ENCODE assay signal across 9 mouse cellular contexts in the genomic region with DNA sequence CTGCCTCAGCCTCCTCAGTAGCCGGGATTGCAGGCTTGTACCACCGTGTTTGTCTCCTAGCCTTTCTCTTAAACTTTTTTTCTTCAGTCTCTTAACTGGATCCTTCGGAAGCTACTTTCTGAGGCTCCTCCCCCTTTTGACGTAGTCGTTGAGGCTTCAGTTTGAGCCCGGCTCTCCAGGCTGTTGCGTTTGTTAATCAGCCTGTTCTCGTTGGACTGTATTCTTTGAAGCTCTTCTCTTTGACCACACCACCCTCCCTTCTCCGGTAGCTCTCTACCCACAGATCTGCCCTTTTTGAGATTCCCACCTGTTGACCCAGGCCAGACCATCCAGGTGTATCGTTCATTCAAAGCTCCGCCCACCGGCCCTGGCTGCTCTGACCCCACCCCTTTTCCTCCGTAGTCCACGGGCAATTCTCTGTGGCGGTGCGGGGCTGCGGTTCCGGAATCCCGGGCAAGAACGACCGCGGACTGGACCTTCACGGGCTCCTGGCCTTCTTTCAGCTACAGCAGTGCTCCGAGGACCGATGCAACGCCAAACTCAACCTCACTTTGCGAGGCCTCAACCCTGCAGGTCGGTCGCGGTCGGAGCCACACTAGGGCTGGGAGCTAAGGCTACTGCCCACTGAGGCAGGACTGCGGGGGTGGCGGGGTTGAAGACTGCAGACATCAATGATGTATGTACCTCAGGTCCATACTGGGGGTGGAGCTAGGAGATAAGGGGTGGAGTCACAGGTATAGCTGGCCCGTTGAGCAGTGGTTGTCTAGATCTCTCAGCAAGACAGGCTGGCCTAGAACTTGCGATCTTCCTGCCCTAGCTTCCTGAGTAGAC. TPM values are rescaled to one million over a fixed set of nuclear protein-coding genes. Genes with fewer than 3 reads are reported as not detected.
A peak's percentile ranks its signal among the peaks of the same experiment; 100 is the strongest.
DNase-seq lines count a peak whose midpoint lies in the region; ATAC-seq and TF ChIP-seq lines count a peak whose summit lies in the region.
"Had no signal": no experiment of that assay in that cellular context is flagged by ENCODE, and none has a peak within 500 bp of the region (broad histone marks: within the 10 kb centered on the region; RNA-seq: fewer than 3 reads in every experiment).

No protein-coding gene starts in this region.

- no peaks in the 10 kb centered on the region for H3K36me3 ChIP-seq in heart, postnatal 0 days (replicated peaks; ENCODE audit: control insufficient read depth, insufficient read depth, low read length)
- H3K36me3 ChIP-seq in hindbrain, embryonic 13.5 days: no peaks in the 10 kb centered on the region
- no peaks in the 10 kb centered on the region for H3K36me3 ChIP-seq in liver, embryonic 14.5 days (replicated peaks; ENCODE audit: control insufficient read depth, insufficient read depth, low read depth)

- no peaks in the 10 kb centered on the region for H3K4me1 ChIP-seq in heart, postnatal 0 days (ENCODE audit: control insufficient read depth, insufficient read depth)
- H3K4me1 ChIP-seq in bone marrow macrophage, adult 2 months (ENCODE audit: control insufficient read depth, insufficient read depth, low read length): no peaks in the 10 kb centered on the region
- peaks cover 21% of the 10 kb centered on the region for H3K4me1 ChIP-seq in hindbrain, embryonic 13.5 days (replicated peaks)
- H3K4me1 ChIP-seq in liver, embryonic 14.5 days (replicated peaks; ENCODE audit: control insufficient read depth in 2 of 2, insufficient read depth in 2 of 2, low read length in 1 of 2): 0 out of 4 replicates have a peak, but pooled peaks cover 0 to 2% of the 10 kb centered on the region in 2 experiments

- ATAC-seq in heart, postnatal 0 days (ENCODE audit: insufficient read depth, low read depth): no peak
- ATAC-seq in hindbrain, embryonic 13.5 days (ENCODE audit: low FRiP score): 0 out of 2 replicates have a peak, but pooled peaks have one; percentile 9
- ATAC-seq in liver, embryonic 14.5 days (ENCODE audit: insufficient read depth): no peak
- ATAC-seq in neutrophil, adult 5-6 weeks (ENCODE audit: extremely low read depth, insufficient number of reproducible peaks, low FRiP score, poor library complexity, severe bottlenecking): 0 out of 2 replicates have a peak, but pooled peaks have one; percentile 34

- peak overlapping the region; percentile 62 for H3K4me2 ChIP-seq in heart, postnatal 0 days (ENCODE audit: low read depth, low read length)
- peak overlapping the region; percentile 58 for H3K4me2 ChIP-seq in hindbrain, embryonic 13.5 days
- H3K4me2 ChIP-seq in liver, embryonic 14.5 days (ENCODE audit: low read depth): peak overlapping the region; percentile 75

- no peaks in the 10 kb centered on the region for H3K9me3 ChIP-seq in heart, postnatal 0 days (replicated peaks; ENCODE audit: control insufficient read depth, low read length)
- no peaks in the 10 kb centered on the region for H3K9me3 ChIP-seq in hindbrain, embryonic 13.5 days
- H3K9me3 ChIP-seq in liver, embryonic 14.5 days (ENCODE audit: control insufficient read depth, low read length): no peaks in the 10 kb centered on the region

- no peak overlapping the region for H3K27ac ChIP-seq in heart, postnatal 0 days (ENCODE audit: low read depth)
- no peak overlapping the region for H3K27ac ChIP-seq in bone marrow macrophage, adult 2 months (ENCODE audit: insufficient read depth, low read depth, low read length)
- no peak overlapping the region for H3K27ac ChIP-seq in hindbrain, embryonic 13.5 days
- H3K27ac ChIP-seq in liver, embryonic 14.5 days: no peak overlapping the region

- no peak for TF ChIP-seq EP300 in heart, postnatal 0 days (IDR thresholded peaks at IDR 0.05; ENCODE audit: low read depth)
- TF ChIP-seq EP300 in liver, embryonic 14.5 days (IDR thresholded peaks at IDR 0.05; ENCODE audit: low read depth): no peak

- intact Hi-C loops in left cerebral cortex, postnatal 4 days (cut with DNase I): no loop called here

- DNase-seq in heart, postnatal 0 days (ENCODE audit: low spot score): no peak
- DNase-seq in heart, postnatal 4 days: no peak
- DNase-seq in liver, embryonic 14.5 days (ENCODE audit: low read depth in 3 of 3, low spot score in 3 of 3): no peak
- DNase-seq in left cerebral cortex, postnatal 4 days: no peak
- DNase-seq in urinary bladder, adult 2 months (ENCODE audit: low spot score): no peak

- H3K4me3 ChIP-seq in heart, postnatal 0 days (ENCODE audit: low read depth, low read length): peak overlapping the region; percentile 20
- H3K4me3 ChIP-seq in bone marrow macrophage, adult 2 months (ENCODE audit: insufficient read depth, low read length): peak overlapping the region; percentile 55
- H3K4me3 ChIP-seq in hindbrain, embryonic 13.5 days: peak overlapping the region; percentile 37
- H3K4me3 ChIP-seq in liver, embryonic 14.5 days (ENCODE audit: insufficient read depth in 1 of 2, low read depth in 2 of 2, low read length in 2 of 2): peak overlapping the region; percentile 42 to 49
- H3K4me3 ChIP-seq: myocyte had no signal

- no peak overlapping the region for H3K9ac ChIP-seq in heart, postnatal 0 days (replicated peaks; ENCODE audit: low read depth, low read length)
- H3K9ac ChIP-seq in hindbrain, embryonic 13.5 days: peak overlapping the region; percentile 60
- H3K9ac ChIP-seq in liver, embryonic 14.5 days (replicated peaks): no peak overlapping the region

- TF ChIP-seq CTCF in heart, postnatal 0 days (IDR thresholded peaks at IDR 0.05; ENCODE audit: low read depth): no peak
- TF ChIP-seq CTCF in bone marrow macrophage, adult 2 months (IDR thresholded peaks at IDR 0.05; ENCODE audit: low read depth, low read length): no peak
- TF ChIP-seq CTCF in liver, embryonic 14.5 days (IDR thresholded peaks at IDR 0.05; ENCODE audit: low read depth): no peak

- no peak for TF ChIP-seq POLR2A in bone marrow macrophage, adult 2 months (IDR thresholded peaks at IDR 0.05; ENCODE audit: borderline replicate concordance, low read depth, low read length)

- peaks cover 66% of the 10 kb centered on the region for H3K27me3 ChIP-seq in heart, postnatal 0 days (ENCODE audit: control insufficient read depth, insufficient read depth, low read length)
- peaks cover 82% of the 10 kb centered on the region for H3K27me3 ChIP-seq in hindbrain, embryonic 13.5 days
- peaks cover 36% of the 10 kb centered on the region for H3K27me3 ChIP-seq in liver, embryonic 14.5 days (ENCODE audit: control insufficient read depth, insufficient read depth, low read length)

- WGBS in heart, postnatal 0 days: 4% methylated on average over 35 of the region's 35 CpGs
- 3% methylated on average over 35 of the region's 35 CpGs for WGBS in hindbrain, embryonic 13.5 days
- 3% methylated on average over 35 of the region's 35 CpGs for WGBS in liver, embryonic 14.5 days (ENCODE audit: insufficient replicate concordance)

RNA-seq across cellular contexts. Expression of a gene that starts 1.9 kb away (rescaled TPM):
- total RNA-seq in heart, postnatal 0 days (2014; rRNA removed; ENCODE audit: low replicate concordance): not detected in 2 replicates
- not detected in 2 replicates for polyA plus RNA-seq in heart, postnatal 0 days (2015; fragmentation: Nextera tagmentation; extraction: Ambion mirVana)
- total RNA-seq in heart, postnatal 4 days (2021): not detected
- not detected in 2 replicates for polyA plus RNA-seq in bone marrow macrophage, adult 2 months (2012; ENCODE audit: insufficient read depth, insufficient read length, missing spikeins)
- not detected in 2 replicates for polyA plus RNA-seq in hindbrain, embryonic 13.5 days (2015; fragmentation: Nextera tagmentation; extraction: Ambion mirVana)
- 0.03 TPM in 1 of 2 replicates, not detected in the other for polyA plus RNA-seq in liver, embryonic 14.5 days (2012; rRNA removed)
- polyA plus RNA-seq in liver, embryonic 14.5 days (2014; fragmentation: Nextera tagmentation; extraction: Ambion mirVana): not detected in 2 replicates
- total RNA-seq in neutrophil, adult 5-6 weeks (2017): not detected in 2 replicates
- under 1 TPM; 0.68 to 0.77 TPM for total RNA-seq in left cerebral cortex, postnatal 4 days (2021)
- polyA plus RNA-seq in urinary bladder, adult 2 months (2012; rRNA removed): 47.0 and 53.2 TPM in 2 replicates
- polyA plus RNA-seq: myocyte had no signal

RNA-seq across cellular contexts. Expression of a gene that starts 27.7 kb away (rescaled TPM):
- total RNA-seq in heart, postnatal 0 days (2014; rRNA removed; ENCODE audit: low replicate concordance): not detected in 2 replicates
- polyA plus RNA-seq in heart, postnatal 0 days (2015; fragmentation: Nextera tagmentation; extraction: Ambion mirVana): not detected in 2 replicates
- under 1 TPM; 0.57 to 0.61 TPM for total RNA-seq in heart, postnatal 4 days (2021)
- 7.2 and 7.6 TPM in 2 replicates for polyA plus RNA-seq in bone marrow macrophage, adult 2 months (2012; ENCODE audit: insufficient read depth, insufficient read length, missing spikeins)
- not detected in 2 replicates for polyA plus RNA-seq in hindbrain, embryonic 13.5 days (2015; fragmentation: Nextera tagmentation; extraction: Ambion mirVana)
- polyA plus RNA-seq in liver, embryonic 14.5 days (2012; rRNA removed): 0.38 and 0.59 TPM in 2 replicates
- polyA plus RNA-seq in liver, embryonic 14.5 days (2014; fragmentation: Nextera tagmentation; extraction: Ambion mirVana): 0.06 and 0.15 TPM in 2 replicates
- 13.7 and 13.9 TPM in 2 replicates for total RNA-seq in neutrophil, adult 5-6 weeks (2017)
- under 1 TPM; 0.48 to 0.72 TPM for total RNA-seq in left cerebral cortex, postnatal 4 days (2021)
- 6.8 and 7.9 TPM in 2 replicates for polyA plus RNA-seq in urinary bladder, adult 2 months (2012; rRNA removed)

RNA-seq across cellular contexts. Expression of a gene that starts 38.2 kb away (rescaled TPM):
- not detected in 2 replicates for total RNA-seq in heart, postnatal 0 days (2014; rRNA removed; ENCODE audit: low replicate concordance)
- not detected in 2 replicates for polyA plus RNA-seq in heart, postnatal 0 days (2015; fragmentation: Nextera tagmentation; extraction: Ambion mirVana)
- not detected for total RNA-seq in heart, postnatal 4 days (2021)
- polyA plus RNA-seq in bone marrow macrophage, adult 2 months (2012; ENCODE audit: insufficient read depth, insufficient read length, missing spikeins): not detected in 2 replicates
- not detected in 2 replicates for polyA plus RNA-seq in hindbrain, embryonic 13.5 days (2015; fragmentation: Nextera tagmentation; extraction: Ambion mirVana)
- polyA plus RNA-seq in liver, embryonic 14.5 days (2012; rRNA removed): not detected in 2 replicates
- not detected in 2 replicates for polyA plus RNA-seq in liver, embryonic 14.5 days (2014; fragmentation: Nextera tagmentation; extraction: Ambion mirVana)
- total RNA-seq in neutrophil, adult 5-6 weeks (2017): not detected in 2 replicates
- total RNA-seq in left cerebral cortex, postnatal 4 days (2021): not detected
- polyA plus RNA-seq in urinary bladder, adult 2 months (2012; rRNA removed): not detected in 2 replicates
- polyA plus RNA-seq: myocyte had no signal

RNA-seq across cellular contexts. Expression of a gene that starts 50.8 kb away (rescaled TPM):
- total RNA-seq in heart, postnatal 0 days (2014; rRNA removed; ENCODE audit: low replicate concordance): 0.04 TPM in 1 of 2 replicates, not detected in the other
- polyA plus RNA-seq in heart, postnatal 0 days (2015; fragmentation: Nextera tagmentation; extraction: Ambion mirVana): 0.58 and 0.67 TPM in 2 replicates
- under 1 TPM; 0.27 to 0.33 TPM for total RNA-seq in heart, postnatal 4 days (2021)
- not detected in 2 replicates for polyA plus RNA-seq in bone marrow macrophage, adult 2 months (2012; ENCODE audit: insufficient read depth, insufficient read length, missing spikeins)
- polyA plus RNA-seq in hindbrain, embryonic 13.5 days (2015; fragmentation: Nextera tagmentation; extraction: Ambion mirVana): 9.1 and 9.4 TPM in 2 replicates
- polyA plus RNA-seq in liver, embryonic 14.5 days (2012; rRNA removed): 0.09 and 0.11 TPM in 2 replicates
- 0.04 TPM in 1 of 2 replicates, not detected in the other for polyA plus RNA-seq in liver, embryonic 14.5 days (2014; fragmentation: Nextera tagmentation; extraction: Ambion mirVana)
- total RNA-seq in neutrophil, adult 5-6 weeks (2017): not detected in 2 replicates
- 10 to 100 TPM; 11.7 to 13.0 TPM for total RNA-seq in left cerebral cortex, postnatal 4 days (2021)
- 0.44 and 0.83 TPM in 2 replicates for polyA plus RNA-seq in urinary bladder, adult 2 months (2012; rRNA removed)

RNA-seq across cellular contexts. Expression of a gene that starts 50.9 kb away (rescaled TPM):
- total RNA-seq in heart, postnatal 0 days (2014; rRNA removed; ENCODE audit: low replicate concordance): 21.2 and 42.2 TPM in 2 replicates
- 21.5 and 23.1 TPM in 2 replicates for polyA plus RNA-seq in heart, postnatal 0 days (2015; fragmentation: Nextera tagmentation; extraction: Ambion mirVana)
- total RNA-seq in heart, postnatal 4 days (2021): 10 to 100 TPM; 15.9 to 16.9 TPM
- 18.2 and 18.5 TPM in 2 replicates for polyA plus RNA-seq in bone marrow macrophage, adult 2 months (2012; ENCODE audit: insufficient read depth, insufficient read length, missing spikeins)
- polyA plus RNA-seq in hindbrain, embryonic 13.5 days (2015; fragmentation: Nextera tagmentation; extraction: Ambion mirVana): 15.1 and 18.7 TPM in 2 replicates
- 14.8 and 16.5 TPM in 2 replicates for polyA plus RNA-seq in liver, embryonic 14.5 days (2012; rRNA removed)
- polyA plus RNA-seq in liver, embryonic 14.5 days (2014; fragmentation: Nextera tagmentation; extraction: Ambion mirVana): 24.8 and 27.3 TPM in 2 replicates
- total RNA-seq in neutrophil, adult 5-6 weeks (2017): 5.8 and 6.1 TPM in 2 replicates
- total RNA-seq in left cerebral cortex, postnatal 4 days (2021): 10 to 100 TPM; 16.1 to 17.5 TPM
- 59.0 and 67.0 TPM in 2 replicates for polyA plus RNA-seq in urinary bladder, adult 2 months (2012; rRNA removed)

Comparison
In these comparisons a context has a peak if more than half of its experiments do, and no peak if none do; other contexts are left out.
1. ATAC-seq: peak in hindbrain, embryonic 13.5 days (single experiment) and neutrophil, adult 5-6 weeks (single experiment); none in heart, postnatal 0 days (single experiment) and liver, embryonic 14.5 days (single experiment).
2. RNA of a gene that starts 1.9 kb away (polyA plus RNA-seq): 47.0 to 53.2 TPM in urinary bladder, adult 2 months; not detected in hindbrain, embryonic 13.5 days, 0.03 TPM in liver, embryonic 14.5 days, not detected in heart, postnatal 0 days and not detected in bone marrow macrophage, adult 2 months; every median in the first group is over 10 times any median in the second.
3. Peak in every context shown above with its lines, with median percentiles within 50 percentile points of each other: H3K4me2 ChIP-seq and H3K4me3 ChIP-seq.